Mouse (Mus musculus) heart, embryonic 12.5 days (tissue): ENCODE data around the gene Psenen. TPM values are rescaled to one million over a fixed set of nuclear protein-coding genes. Genes with fewer than 3 reads are reported as not detected.

Experiments used
- microRNA-seq: library from miRNA; unstranded; fragments of <30 nt; microRNA quantifications from one replicate; pipeline ENCODE4, GENCODE M21; 2017
- polyA plus RNA-seq: library from polyadenylated mRNA; unstranded; fragments of >200 nt; fragmentation: Nextera tagmentation; extraction: Ambion mirVana; gene quantifications from 2 replicates; pipeline ENCODE4 v1.2.1, GENCODE M21; 2016

The Psenen gene
- polyA plus RNA-seq, 1 experiment from 2014 or later = 124 TPM

Small RNA genes within 50 kb of the gene (microRNA-seq; reads per million reads assigned to microRNA genes)
- gene Gm38670 (0.94 reads per million), gene Mir3569 (not detected)

Other genes with a start within 250 kb of the Psenen start
- gene Syne4, start 248.8 kb downstream of the Psenen start, polyA plus RNA-seq = 18.4 and 19.5 TPM in 2 replicates
- 1.7 and 2.9 TPM in 2 replicates for gene E130208F15Rik, start 241.9 kb downstream of the Psenen start, polyA plus RNA-seq
- gene Sdhaf1, start 239.7 kb downstream of the Psenen start, polyA plus RNA-seq = 16.7 and 17.0 TPM in 2 replicates
- gene Lrfn3, start 200.9 kb downstream of the Psenen start, polyA plus RNA-seq = 2.3 and 2.8 TPM in 2 replicates
- 9.5 and 9.8 TPM in 2 replicates for gene Tyrobp, start 149.9 kb downstream of the Psenen start, polyA plus RNA-seq
- gene Hcst, start 143.8 kb downstream of the Psenen start, polyA plus RNA-seq = 1.1 TPM in 1 of 2 replicates, not detected in the other
- gene Nfkbid, start 141.9 kb downstream of the Psenen start, polyA plus RNA-seq = 0.95 and 1.3 TPM in 2 replicates
- 41.6 and 43.4 TPM in 2 replicates for gene Aplp1, start 118.1 kb downstream of the Psenen start, polyA plus RNA-seq
- 1.1 and 1.3 TPM in 2 replicates for gene Kirrel2, start 105.9 kb downstream of the Psenen start, polyA plus RNA-seq
- 0.06 and 0.23 TPM in 2 replicates for gene Nphs1, start 105.3 kb downstream of the Psenen start, polyA plus RNA-seq
- 1.00 TPM in 1 of 2 replicates, not detected in the other for gene Prodh2, start 70.0 kb downstream of the Psenen start, polyA plus RNA-seq
- 10.1 and 10.9 TPM in 2 replicates for gene Arhgap33, start 28.6 kb downstream of the Psenen start, polyA plus RNA-seq
- 30.5 and 31.6 TPM in 2 replicates for gene Hspb6, start 11.4 kb downstream of the Psenen start, polyA plus RNA-seq
- gene Proser3, start 11.3 kb downstream of the Psenen start, polyA plus RNA-seq = 9.3 and 12.7 TPM in 2 replicates
- gene Lin37, start 3.8 kb downstream of the Psenen start, polyA plus RNA-seq = 31.1 and 34.8 TPM in 2 replicates
- 82.4 and 88.8 TPM in 2 replicates for gene U2af1l4, start 326 bp downstream of the Psenen start, polyA plus RNA-seq
- 10.5 and 10.6 TPM in 2 replicates for gene Gm49396, start 283 bp downstream of the Psenen start, polyA plus RNA-seq
- gene Igflr1, start 1.8 kb upstream of the Psenen start, polyA plus RNA-seq = 2.7 and 3.7 TPM in 2 replicates
- gene Kmt2b, start 25.1 kb upstream of the Psenen start, polyA plus RNA-seq = 4.9 and 5.1 TPM in 2 replicates
- 0.09 and 0.44 TPM in 2 replicates for gene Zbtb32, start 35.3 kb upstream of the Psenen start, polyA plus RNA-seq
- 0.44 and 2.5 TPM in 2 replicates for gene Upk1a, start 49.2 kb upstream of the Psenen start, polyA plus RNA-seq
- 1,789 and 1,831 TPM in 2 replicates for gene Cox6b1, start 62.5 kb upstream of the Psenen start, polyA plus RNA-seq
- gene Etv2, start 72.2 kb upstream of the Psenen start, polyA plus RNA-seq = 1.1 and 1.4 TPM in 2 replicates
- 96.5 and 103 TPM in 2 replicates for gene Rbm42, start 86.7 kb upstream of the Psenen start, polyA plus RNA-seq
- 35.4 and 36.3 TPM in 2 replicates for gene Haus5, start 101.4 kb upstream of the Psenen start, polyA plus RNA-seq
- not detected in 2 replicates for gene Pmis2, start 108.0 kb upstream of the Psenen start, polyA plus RNA-seq
- gene 2200002J24Rik, start 135.3 kb upstream of the Psenen start, polyA plus RNA-seq = 1.2 and 1.5 TPM in 2 replicates
- gene Atp4a, start 148.6 kb upstream of the Psenen start, polyA plus RNA-seq = 0.78 and 0.98 TPM in 2 replicates
- 158 and 165 TPM in 2 replicates for gene Tmem147, start 165.9 kb upstream of the Psenen start, polyA plus RNA-seq
- not detected in 2 replicates for gene Gapdhs, start 180.1 kb upstream of the Psenen start, polyA plus RNA-seq
- gene Sbsn, start 187.8 kb upstream of the Psenen start, polyA plus RNA-seq = 0.58 and 0.72 TPM in 2 replicates
- 1.1 TPM in 2 replicates for gene Dmkn, start 200.1 kb upstream of the Psenen start, polyA plus RNA-seq
- gene Krtdap, start 224.3 kb upstream of the Psenen start, polyA plus RNA-seq = not detected in 2 replicates